Mouse (Mus musculus) thymus, postnatal 10 days (tissue): Measurements from ENCODE around the gene Cidec.

ENCODE experiments used
- DNase-seq, 2 experiments: peaks; one replicate each; pipeline ENCODE4 v3.0.0; 2021; ENCODE audit warnings: low spot score in 2 of 2

Gene Cidec

DNA sequence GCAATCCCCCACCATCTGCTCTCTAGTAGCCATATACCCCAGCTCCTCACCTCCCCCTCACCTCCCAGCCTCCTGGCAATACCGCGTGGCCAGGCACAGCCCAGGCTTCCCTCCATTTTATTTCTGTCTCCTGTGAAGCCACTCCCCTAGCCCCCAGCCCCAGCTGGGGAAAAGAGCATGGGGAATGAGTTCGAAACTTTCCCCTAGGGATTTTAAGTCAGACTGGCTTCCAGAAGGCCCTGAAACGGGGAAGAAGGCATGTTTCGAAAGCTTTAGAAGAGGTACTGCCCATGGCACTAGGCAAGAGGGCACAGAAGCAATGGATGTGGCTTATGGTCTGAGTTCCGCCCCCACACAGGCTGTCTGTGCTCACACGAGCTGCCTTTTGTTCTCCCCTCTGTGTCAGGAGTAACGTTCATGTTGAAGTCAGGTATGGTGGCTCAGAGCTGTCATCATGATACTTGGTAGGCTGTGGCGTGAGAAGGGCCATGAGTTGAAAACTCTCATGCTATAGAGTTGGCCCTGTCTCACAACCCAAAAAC lies at the start of gene Cidec:
Gene Cidec (minus strand): TSS at position 97 of the 542 bp plus-strand sequence.
- DNase-seq = no peak

DNA sequence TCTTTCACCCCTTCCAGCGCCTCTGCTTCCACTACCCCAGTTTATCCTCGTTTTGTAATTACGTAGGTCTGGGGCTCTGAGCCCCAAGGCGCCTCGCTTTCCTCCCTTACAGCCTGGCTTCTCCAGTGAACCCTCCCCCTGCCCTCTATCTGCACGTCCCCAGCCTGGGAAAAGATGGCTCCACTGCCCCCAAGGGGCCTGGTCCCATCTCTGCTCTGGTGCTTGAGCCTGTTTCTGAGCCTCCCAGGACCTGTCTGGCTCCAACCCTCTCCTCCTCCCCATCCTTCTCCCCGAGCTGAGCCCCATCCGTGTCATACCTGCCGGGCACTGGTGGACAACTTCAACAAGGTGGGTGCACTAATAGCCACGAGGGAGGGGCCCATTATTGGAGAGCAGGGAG lies 48.2 kb upstream of the Cidec start:
- DNase-seq = no peak

DNA sequence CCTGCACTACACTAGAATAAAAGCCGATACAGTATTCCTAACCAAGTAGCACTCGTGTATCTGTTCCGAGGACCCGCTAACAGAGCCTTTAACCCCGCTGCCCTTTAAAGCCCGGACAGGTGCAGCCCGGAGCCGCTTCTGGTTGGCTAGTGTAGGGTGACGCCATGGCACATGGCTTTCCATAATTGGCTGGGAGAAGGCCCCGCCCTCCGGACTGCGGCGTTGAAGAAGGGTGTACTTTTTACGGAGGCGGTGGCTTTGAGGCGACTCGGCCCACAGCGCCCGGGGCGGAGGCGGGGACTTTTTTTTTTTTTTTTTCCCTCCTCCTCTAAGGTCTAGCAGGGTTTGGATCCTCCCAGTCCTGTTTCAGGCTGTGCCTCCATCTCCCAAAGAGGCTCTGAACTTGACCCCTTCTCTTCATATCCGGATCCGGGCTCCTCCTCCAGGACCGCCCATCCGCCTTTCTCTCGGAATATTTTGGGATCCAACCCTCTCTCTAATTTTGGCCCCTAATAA lies 47.6 kb upstream of the Cidec start, which contains the start of gene Creld1:
Gene Creld1 (plus strand): TSS at position 198 of the 516 bp plus-strand sequence.
- peak; percentile 87 to 89 for DNase-seq

DNA sequence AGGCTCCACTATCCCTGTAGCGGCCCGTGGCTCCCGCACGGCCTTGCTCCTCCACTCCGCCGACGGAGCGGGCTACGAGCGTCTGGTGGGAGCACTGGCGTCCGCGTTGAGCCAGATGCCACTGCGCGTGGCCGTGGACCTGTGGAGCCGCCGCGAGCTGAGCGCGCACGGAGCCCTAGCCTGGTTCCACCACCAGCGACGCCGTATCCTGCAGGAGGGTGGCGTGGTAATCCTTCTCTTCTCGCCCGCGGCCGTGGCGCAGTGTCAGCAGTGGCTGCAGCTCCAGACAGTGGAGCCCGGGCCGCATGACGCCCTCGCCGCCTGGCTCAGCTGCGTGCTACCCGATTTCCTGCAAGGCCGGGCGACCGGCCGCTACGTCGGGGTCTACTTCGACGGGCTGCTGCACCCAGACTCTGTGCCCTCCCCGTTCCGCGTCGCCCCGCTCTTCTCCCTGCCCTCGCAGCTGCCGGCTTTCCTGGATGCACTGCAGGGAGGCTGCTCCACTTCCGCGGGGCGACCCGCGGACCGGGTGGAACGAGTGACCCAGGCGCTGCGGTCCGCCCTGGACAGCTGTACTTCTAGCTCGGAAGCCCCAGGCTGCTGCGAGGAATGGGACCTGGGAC lies 47.0 kb upstream of the Cidec start:
- peak; percentile 27 to 32 for DNase-seq

DNA sequence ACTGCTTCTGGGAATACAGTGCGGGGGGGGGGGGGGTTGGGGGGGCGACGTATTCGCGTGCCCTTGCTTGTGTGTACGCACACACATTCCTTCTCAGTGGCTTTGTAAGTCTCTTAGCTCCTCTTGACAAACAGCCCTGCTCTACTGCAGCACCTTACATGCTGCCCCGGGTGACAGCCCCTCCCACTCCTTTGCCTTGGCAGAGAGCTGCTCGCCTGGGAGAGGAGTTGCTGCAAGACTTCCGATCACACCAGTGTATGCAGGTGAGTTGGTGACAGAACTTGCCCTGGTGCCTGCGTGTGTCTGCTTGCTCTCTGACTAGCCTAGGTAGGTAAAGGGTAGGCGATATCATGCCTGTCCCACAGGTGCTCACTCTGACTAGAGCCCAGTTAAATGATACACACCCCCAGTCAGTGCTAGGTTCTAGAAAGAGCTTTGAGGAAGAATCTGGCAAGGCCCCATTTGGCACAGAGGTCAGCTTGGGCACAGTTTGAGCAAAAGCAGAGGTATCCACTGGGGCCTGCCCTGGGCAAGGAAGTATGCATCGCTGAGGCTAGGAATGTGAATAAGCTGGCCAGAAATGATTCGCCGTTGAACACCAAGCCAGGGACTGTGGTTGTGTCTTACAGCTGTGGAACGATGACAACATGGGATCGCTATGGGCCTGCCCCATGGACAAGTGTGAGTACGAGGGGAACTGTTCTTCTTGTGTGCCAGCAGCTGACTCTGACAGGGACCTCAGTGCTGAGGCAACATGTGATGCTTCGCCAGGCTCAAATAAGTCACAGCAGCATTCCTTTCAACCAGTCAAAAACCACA lies 45.2 kb upstream of the Cidec start:
- DNase-seq = no peak

DNA sequence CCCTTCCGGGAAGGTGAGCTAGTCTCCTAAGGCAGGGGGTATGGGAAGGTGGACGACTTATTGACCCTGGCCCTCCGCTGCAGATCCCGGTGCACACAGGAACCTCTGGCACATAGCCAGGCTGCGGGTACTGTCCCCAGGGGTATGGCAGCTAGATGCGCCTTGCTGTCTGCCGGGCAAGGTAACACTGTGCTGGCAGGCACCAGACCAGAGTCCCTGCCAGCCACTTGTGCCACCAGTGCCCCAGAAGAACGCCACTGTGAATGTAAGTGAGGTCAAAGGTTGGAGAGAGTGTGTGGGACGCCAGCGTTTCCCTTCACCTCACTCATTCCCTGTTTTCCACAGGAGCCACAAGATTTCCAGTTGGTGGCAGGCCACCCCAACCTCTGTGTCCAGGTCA lies 43.3 kb upstream of the Cidec start:
- no peak for DNase-seq

DNA sequence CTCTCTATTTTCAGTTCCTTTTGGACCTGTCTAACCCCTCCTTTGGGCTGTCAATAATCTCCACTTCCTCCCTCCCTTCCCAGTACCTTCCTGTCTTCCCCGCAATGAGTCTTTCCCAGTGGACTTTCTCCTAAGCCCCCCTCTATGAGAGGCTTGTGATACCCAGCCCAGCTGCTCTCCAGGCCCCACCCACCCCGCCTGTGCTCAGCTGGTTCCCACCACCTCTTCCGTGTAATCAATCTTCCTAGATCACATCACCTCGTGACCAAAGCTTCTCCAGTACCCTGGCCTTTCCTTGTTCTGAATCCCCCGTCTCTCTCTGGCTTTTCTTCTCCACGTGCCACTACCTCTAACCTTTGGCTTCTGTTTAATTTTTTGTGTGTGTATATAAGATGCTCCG lies 41.8 kb upstream of the Cidec start:
- DNase-seq = no peak

DNA sequence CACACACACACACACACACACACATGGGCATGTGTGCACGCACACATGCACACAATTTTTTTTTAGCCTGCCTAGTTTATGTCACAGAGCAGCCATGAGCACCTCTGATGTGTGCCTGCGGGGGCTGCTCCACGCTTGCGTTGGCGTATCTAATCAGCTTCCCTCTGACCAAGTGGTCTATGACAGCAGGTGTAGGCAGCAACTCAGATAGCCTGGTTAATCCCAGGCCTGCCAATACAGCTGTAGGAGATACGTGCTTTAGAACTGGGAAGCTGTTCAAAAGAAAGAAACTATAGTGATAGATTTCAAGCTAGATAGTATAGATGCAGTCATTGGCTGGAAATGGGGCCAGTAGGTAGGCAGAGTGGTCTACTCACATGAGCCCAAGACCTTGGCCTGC lies 38.2 kb upstream of the Cidec start:
- DNase-seq = no peak

DNA sequence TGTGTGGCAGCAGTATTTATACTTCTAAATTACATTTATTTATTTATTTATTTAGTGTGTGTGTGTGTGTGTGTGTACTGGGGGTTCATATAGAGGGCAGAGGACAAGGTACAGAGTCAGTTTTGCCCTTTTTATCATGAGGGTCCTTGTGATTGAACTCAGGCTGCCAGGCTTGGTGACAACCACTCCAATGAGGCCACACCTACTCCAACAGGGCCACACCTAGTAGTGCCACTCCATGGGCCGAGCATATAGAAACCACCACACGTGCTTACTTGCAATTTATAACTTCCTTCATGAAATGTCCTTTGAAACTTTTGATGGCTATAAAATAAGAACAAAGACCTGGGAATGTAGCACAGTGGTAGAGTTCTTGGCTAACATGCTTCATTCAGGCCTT lies 37.7 kb upstream of the Cidec start:
- DNase-seq = no peak

DNA sequence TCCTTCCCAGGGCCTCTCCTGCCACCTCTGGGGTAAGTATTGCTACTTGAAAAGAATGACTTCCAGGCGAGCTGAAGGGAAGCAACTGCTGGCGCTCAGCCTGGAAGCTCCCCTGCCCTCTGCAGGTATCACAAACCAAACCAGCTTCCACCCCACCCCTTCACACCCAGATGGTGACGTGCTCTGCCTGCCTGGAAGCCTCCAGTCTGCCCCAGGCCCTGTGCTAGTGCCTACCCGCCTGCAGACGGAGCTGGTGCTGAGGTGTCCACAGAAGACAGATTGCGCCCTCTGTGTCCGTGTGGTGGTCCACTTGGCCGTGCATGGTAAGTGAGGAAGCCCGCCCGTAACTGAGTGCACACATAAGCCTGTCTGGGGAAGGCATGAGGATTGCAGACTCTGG lies 36.5 kb upstream of the Cidec start:
- DNase-seq = no peak

DNA sequence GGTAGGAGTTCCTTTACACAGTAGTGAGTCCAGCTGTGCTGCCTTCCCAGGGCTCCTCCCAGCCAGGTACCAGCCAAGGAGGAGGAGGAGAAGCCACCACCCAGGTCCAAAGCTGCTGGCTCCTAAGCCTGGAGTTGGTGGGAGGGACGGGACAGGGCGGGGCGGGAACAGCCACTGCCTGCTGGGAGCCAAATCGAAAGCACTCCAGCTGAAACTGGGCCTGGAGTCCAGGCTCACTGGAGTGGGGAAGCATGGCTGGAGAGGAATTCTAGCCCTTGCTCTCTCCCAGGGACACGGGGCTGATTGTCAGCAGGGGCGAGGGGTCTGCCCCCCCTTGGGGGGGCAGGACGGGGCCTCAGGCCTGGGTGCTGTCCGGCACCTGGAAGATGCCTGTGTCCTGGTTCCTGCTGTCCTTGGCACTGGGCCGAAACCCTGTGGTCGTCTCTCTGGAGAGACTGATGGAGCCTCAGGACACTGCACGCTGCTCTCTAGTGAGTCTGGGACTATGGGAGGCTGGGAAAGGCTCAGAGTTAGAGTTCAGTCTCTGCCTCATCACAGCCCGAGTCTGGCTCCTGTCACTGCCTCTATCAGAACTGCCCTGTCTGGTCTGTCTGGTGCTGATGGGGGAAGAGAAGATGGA lies 35.9 kb upstream of the Cidec start, which contains the start of gene Il17rc:
Gene Il17rc (plus strand): TSS at position 131 of the 640 bp plus-strand sequence.
- DNase-seq = no peak

DNA sequence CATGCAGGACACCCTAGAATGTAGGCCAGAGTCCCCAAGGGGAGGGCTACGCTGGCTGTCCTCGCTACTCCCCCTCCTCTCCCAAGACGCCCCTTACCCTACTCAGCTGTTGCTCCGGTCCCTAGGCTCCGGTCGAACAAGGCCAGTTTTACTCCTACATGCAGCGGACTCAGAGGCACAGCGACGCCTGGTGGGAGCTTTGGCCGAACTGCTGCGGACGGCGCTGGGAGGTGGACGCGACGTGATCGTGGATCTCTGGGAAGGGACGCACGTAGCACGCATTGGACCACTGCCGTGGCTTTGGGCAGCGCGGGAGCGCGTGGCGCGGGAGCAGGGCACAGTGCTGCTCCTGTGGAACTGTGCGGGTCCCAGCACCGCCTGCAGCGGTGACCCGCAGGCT lies 33.9 kb upstream of the Cidec start:
- peak; percentile 41 to 65 for DNase-seq

DNA sequence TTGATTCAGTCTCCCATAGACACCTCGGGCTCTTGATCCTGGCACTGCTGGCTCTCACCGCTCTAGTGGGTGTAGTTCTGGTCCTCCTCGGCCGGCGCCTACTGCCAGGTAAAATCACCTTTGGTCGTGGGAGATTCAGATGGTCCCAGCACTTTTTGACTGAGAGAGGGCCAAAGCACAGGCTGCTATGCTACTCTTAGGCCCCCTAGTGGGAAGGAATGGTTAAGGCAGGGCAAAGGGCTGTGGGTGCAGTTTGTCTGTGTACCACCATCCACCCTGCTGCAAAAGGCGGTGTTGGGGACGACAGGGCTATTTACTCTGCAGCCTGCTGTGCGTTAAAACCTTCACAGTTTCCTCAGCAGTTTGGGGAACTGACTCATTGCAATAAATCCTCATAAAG lies 33.5 kb upstream of the Cidec start:
- DNase-seq = peak; percentile 81 to 89

DNA sequence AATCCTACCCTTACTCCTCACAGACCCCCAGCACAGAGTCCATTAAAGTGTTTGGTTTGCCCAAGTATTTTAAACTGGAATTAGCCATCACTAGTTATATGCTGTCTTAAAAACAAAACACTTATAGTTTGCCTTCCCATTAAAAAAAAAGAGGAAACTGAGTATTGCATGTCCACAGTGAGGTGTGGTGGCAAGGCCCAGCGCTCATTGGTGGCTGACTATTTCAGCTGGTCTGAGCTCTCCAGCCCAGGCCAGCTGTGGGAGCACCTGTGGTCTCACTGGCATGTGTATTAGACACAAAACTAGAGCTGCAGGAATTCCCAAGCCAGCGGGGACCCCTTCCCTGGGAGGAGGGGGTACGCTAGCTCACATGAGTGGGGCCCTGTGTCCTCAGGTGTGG lies 33.0 kb upstream of the Cidec start:
- DNase-seq = no peak

DNA sequence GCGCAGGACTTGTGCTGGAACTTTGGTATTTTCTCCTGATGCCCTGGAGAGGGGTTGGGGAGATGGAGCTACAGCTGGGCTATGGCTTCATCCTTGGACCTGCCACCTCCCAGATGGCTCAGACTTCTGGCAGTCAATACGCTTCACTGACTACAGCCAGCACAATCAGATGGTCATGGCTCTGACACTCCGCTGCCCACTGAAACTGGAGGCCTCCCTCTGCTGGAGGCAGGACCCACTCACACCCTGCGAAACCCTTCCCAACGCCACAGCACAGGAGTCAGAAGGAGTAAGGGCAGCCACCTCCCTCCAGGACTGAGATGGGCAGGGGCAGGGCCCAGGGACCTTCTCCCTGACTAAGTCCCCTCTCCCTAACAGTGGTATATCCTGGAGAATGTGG lies 30.0 kb upstream of the Cidec start:
- DNase-seq = no peak

DNA sequence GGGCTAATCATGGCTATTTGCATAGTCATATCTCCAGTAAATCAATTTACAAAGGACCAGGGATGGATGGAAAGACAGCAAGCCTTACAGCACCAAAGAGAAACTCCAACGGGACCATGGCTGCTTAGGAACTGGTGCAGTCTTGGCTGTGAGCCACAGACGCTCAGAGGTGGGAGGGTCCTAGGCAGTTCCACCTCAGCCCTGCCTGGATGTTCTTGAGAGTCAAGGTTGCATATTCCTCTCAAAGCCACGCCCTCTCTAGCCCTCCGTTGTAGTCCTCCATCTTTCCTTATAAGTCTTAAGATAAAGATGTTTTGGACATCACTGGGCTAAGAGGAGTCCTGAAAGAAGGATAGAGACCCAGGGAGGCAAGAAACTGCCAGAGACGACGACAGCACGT lies 28.5 kb upstream of the Cidec start:
- DNase-seq = no peak

DNA sequence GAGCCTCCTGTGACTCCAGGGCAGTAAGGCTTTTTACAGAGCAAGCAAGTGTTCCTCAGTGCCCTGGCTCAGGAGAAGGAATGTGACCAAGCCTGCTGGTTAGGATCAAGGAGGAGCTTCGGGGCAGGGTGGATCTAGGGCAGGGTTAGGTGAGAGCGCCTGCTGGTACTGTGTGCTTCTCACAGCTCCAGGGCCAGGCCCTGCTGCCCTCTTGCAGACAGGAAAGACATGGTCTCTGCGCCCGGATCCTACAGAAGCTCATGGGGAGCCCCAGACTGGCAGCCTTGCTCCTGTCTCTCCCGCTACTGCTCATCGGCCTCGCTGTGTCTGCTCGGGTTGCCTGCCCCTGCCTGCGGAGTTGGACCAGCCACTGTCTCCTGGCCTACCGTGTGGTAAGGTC lies 23.1 kb upstream of the Cidec start:
- DNase-seq = peak in 1 of 2 experiments; percentile 24

DNA sequence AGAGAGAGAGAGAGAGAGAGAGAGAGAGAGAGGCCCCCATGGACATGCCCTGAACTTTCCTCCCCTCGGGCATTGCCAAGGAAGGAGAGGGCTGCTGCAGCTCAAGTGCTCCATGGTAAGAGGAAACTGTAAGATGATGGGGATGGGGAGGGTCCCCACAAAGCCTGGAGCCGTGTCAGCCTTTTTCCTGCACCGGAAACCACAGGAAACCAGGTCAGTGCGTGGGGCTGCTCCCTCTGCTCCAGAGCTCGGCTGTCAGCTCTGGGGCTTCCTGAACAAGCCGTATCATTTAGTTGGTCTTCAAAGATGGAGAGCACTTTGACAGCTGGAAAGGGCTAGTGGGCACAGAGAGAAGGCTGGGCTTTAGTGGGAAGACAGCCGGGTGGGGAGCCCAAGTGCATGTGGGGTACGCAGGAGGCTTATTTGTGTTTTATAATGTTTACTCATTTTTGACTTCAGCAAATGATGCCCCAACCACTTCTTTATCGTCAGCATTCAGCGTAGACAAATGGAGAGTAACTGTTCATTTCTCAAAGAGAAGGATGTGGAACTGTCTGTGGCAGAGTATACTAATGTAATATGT lies 22.5 kb upstream of the Cidec start, which contains the start of gene Il17re:
Gene Il17re (plus strand): TSS at position 533 of the 583 bp plus-strand sequence.
- DNase-seq = peak; percentile 51 to 52

DNA sequence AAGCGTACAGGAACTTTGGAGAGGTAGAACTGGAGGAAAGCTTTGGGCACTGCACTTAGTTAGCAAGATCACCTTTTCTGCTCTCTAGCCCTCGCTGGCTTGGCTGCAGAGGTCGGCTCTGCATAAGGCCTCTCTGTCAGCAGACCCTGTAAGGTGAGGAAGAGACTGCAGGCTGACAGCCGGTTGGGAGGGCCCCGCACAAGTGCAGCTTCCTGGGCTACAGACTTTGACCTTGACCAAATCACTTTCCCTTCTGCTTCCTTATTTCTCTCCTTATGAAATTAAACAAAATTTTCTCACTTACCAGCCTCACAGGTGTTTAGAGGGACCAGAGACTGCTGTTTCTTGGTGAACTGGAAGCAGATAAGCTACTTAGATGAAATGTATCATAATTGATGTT lies 19.4 kb upstream of the Cidec start:
- DNase-seq = no peak

DNA sequence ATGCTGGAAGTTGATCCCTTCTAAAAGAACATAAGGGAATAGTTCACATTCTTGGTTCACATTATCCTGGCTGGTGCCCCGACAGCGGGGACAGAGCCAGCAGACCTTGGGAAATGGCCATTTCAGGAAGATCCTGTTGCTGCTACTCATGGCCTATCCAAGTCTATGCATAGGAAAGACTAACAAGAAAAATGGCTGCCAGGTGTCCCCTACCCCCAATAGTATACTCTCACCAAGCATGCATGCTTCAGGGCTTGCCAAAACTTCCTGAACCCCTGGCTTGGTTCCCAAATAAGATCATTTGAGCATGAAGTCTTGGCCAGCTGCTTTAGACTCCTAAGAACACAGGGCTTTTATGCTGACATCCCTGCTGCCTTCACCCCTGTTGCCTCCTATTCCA lies 16.3 kb upstream of the Cidec start:
- no peak for DNase-seq

DNA sequence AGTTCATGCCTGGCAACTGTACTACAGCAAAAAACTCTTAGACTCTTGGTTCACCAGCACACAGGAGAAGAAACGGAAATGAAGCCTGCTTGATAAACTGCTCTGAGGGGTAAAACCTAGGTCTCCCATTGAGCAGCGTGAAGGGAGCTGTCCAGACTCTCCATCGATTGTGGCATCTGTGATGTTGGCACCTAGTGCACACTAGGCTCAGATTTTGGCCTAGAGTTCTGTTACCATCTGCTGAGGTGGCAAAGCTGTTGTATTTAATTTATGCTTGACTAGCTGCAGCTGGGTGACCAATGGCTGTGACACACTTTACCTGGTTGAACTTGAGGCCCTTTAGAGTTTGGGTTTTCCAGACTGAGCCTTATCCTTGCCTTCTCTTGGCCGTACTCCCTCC lies 12.1 kb upstream of the Cidec start:
- DNase-seq = no peak
